Mouse (Mus musculus) neural tube, embryonic 11.5 days (tissue): ENCODE data around the gene Taf3. TPM values are rescaled to one million over a fixed set of nuclear protein-coding genes. Genes with fewer than 3 reads are reported as not detected.

ENCODE experiments used
- ATAC-seq: fragments of 200-750 bp; cut with Nextera tagmentation; 2 replicates; pipeline ENCODE4 v1.8.0; 2017; ENCODE audit warnings: moderate number of reproducible peaks, mild to moderate bottlenecking, moderate TSS enrichment, moderate library complexity; ENCODE audit not compliant: insufficient read depth, low FRiP score, low TSS enrichment
- DNase-seq: peaks from one replicate; pipeline ENCODE4 v3.0.0-alpha.2; 2015; ENCODE audit warnings: low spot score
- H3K27ac ChIP-seq: fragments of 300-500 bp; sonication (generic); 2 replicates; pipeline ENCODE4 v1.5.1; 2014; ENCODE audit warnings: low read depth, mild to moderate bottlenecking, low read length
- H3K27me3 ChIP-seq: fragments of 300-500 bp; sonication (generic); 2 replicates; pipeline ENCODE4 v1.6.1; 2014; ENCODE audit warnings: mild to moderate bottlenecking, low read length, mixed read lengths; ENCODE audit not compliant: control insufficient read depth, insufficient read depth
- H3K36me3 ChIP-seq: fragments of 300-500 bp; sonication (generic); 2 replicates; pipeline ENCODE4 v1.6.1; 2014; ENCODE audit warnings: mild to moderate bottlenecking, low read length, moderate library complexity, mixed read lengths; ENCODE audit not compliant: control insufficient read depth, insufficient read depth
- H3K4me1 ChIP-seq: fragments of 300-500 bp; sonication (generic); 2 replicates; pipeline ENCODE4 v1.6.1; 2014; ENCODE audit warnings: low read length, mixed read lengths; ENCODE audit not compliant: control insufficient read depth, insufficient read depth
- H3K4me2 ChIP-seq: fragments of 300-500 bp; sonication (generic); 2 replicates; pipeline ENCODE4 v1.6.1; 2014; ENCODE audit warnings: low read depth, mild to moderate bottlenecking, moderate library complexity
- H3K4me3 ChIP-seq: fragments of 300-500 bp; sonication (generic); 2 replicates; pipeline ENCODE4 v1.5.1; 2014; ENCODE audit warnings: low read depth, low read length
- H3K9ac ChIP-seq: fragments of 300-500 bp; sonication (generic); 2 replicates; pipeline ENCODE4 v1.6.1; 2014; ENCODE audit warnings: mild to moderate bottlenecking, low read length
- H3K9me3 ChIP-seq: fragments of 300-500 bp; sonication (generic); 2 replicates; pipeline ENCODE4 v1.6.1; 2016; ENCODE audit warnings: low read length; ENCODE audit not compliant: control insufficient read depth
- WGBS: fragments of 180-500 bp; shearing (Covaris S2); extraction: QIAGEN DNeasy Blood & Tissue Kit; methylation state at CpG from one replicate; pipeline ENCODE4 v1.1.7; 2014; 5-methylcytosine and 5-hydroxymethylcytosine counted together
- polyA plus RNA-seq: library from polyadenylated mRNA; unstranded; fragments of >200 nt; fragmentation: Nextera tagmentation; extraction: Ambion mirVana; gene quantifications from 2 replicates; pipeline ENCODE4 v1.2.1, GENCODE M21; 2014

Gene Taf3
- polyA plus RNA-seq, 1 experiment from 2014 or later: 16.8 TPM

- DNase-seq (no peak), ATAC-seq (no peak)
- Histone ChIP-seq H3K27me3 (peaks cover 88% of the 10 kb centered on the region), H3K9me3 (no peaks in the 10 kb centered on the region), H3K4me2 (no peak overlapping the region), H3K9ac (no peak overlapping the region), H3K36me3 (no peaks in the 10 kb centered on the region), H3K4me1 (peaks cover 9% of the 10 kb centered on the region), H3K4me3 (no peak overlapping the region), H3K27ac (no peak overlapping the region)
- WGBS: 4% methylated on average over 12 of the region's 12 CpGs
These were observed 172.6 kb downstream of the Taf3 start for GRCm38 (mm10) chr2:9875676-9876357.

- H3K27ac ChIP-seq: no peak overlapping the region
- H3K4me3 ChIP-seq: 0 out of 2 replicates have a peak overlapping the region, but pooled peaks have one; percentile 1
- no peak for DNase-seq
These were observed 173.2 kb downstream of the Taf3 start for GRCm38 (mm10) chr2:9875220-9875619.

GRCm38 (mm10) chr2:9874467-9875219, 173.8 kb downstream of the Taf3 start:
- ATAC-seq (no peak), DNase-seq (peak; percentile 35)
- Histone ChIP-seq H3K4me2 (no peak overlapping the region; the same call in 1 of the 2 replicates), H3K27ac (no peak overlapping the region), H3K9me3 (no peaks in the 10 kb centered on the region), H3K4me3 (0 out of 2 replicates have a peak overlapping the region, but pooled peaks have one; percentile 1), H3K27me3 (peaks cover 77% of the 10 kb centered on the region), H3K36me3 (no peaks in the 10 kb centered on the region), H3K9ac (no peak overlapping the region), H3K4me1 (peaks cover 8% of the 10 kb centered on the region; the same call in 1 of the 2 replicates)
- 2% methylated on average over 39 of the region's 39 CpGs for WGBS

More at GRCm38 (mm10) chr2:9875220-9875619, 173.2 kb downstream of the Taf3 start:
- no peaks in the 10 kb centered on the region for H3K9me3 ChIP-seq
- H3K36me3 ChIP-seq: no peaks in the 10 kb centered on the region
- peaks cover 8% of the 10 kb centered on the region; the same call in 1 of the 2 replicates for H3K4me1 ChIP-seq
- no peak overlapping the region; the same call in 1 of the 2 replicates for H3K4me2 ChIP-seq
- H3K9ac ChIP-seq: no peak overlapping the region
- ATAC-seq: no peak
- H3K27me3 ChIP-seq: peaks cover 83% of the 10 kb centered on the region
- under 1% methylated on average over 4 of the region's 4 CpGs for WGBS

- no peaks in the 10 kb centered on the region for H3K9me3 ChIP-seq
- ATAC-seq (no peak), DNase-seq (no peak)
- H3K4me1 ChIP-seq: peaks cover 8% of the 10 kb centered on the region; the same call in 1 of the 2 replicates
- 11% methylated on average over 2 of the region's 2 CpGs for WGBS
- no peak overlapping the region for H3K9ac ChIP-seq
- H3K27me3 ChIP-seq: peaks cover 72% of the 10 kb centered on the region
- no peaks in the 10 kb centered on the region for H3K36me3 ChIP-seq
- no peak overlapping the region for H3K4me3 ChIP-seq
- H3K27ac ChIP-seq: no peak overlapping the region
- no peak overlapping the region for H3K4me2 ChIP-seq
These were observed 174.6 kb downstream of the Taf3 start for GRCm38 (mm10) chr2:9873757-9874156.

GRCm38 (mm10) chr2:9872682-9873081, 175.7 kb downstream of the Taf3 start:
- peaks cover 62% of the 10 kb centered on the region for H3K27me3 ChIP-seq
- no peaks in the 10 kb centered on the region for H3K9me3 ChIP-seq
- H3K4me1 ChIP-seq: peaks cover 4% of the 10 kb centered on the region; the same call in 1 of the 2 replicates
- 4% methylated on average over 12 of the region's 12 CpGs for WGBS
- ATAC-seq (no peak), DNase-seq (no peak)
- no peak overlapping the region for H3K4me3 ChIP-seq
- no peaks in the 10 kb centered on the region for H3K36me3 ChIP-seq
- no peak overlapping the region for H3K27ac ChIP-seq
- peak overlapping the region; percentile 2; the same call in 1 of the 2 replicates for H3K4me2 ChIP-seq
- H3K9ac ChIP-seq: no peak overlapping the region

GRCm38 (mm10) chr2:9871798-9872197, 176.6 kb downstream of the Taf3 start:
- ATAC-seq (no peak), DNase-seq (no peak)
- Histone ChIP-seq H3K27ac (no peak overlapping the region), H3K27me3 (peaks cover 53% of the 10 kb centered on the region), H3K4me3 (no peak overlapping the region), H3K9ac (no peak overlapping the region), H3K4me2 (no peak overlapping the region), H3K9me3 (no peaks in the 10 kb centered on the region), H3K4me1 (0 out of 2 replicates have a peak, but pooled peaks cover 2% of the 10 kb centered on the region), H3K36me3 (no peaks in the 10 kb centered on the region)
- 7% methylated on average over 6 of the region's 6 CpGs for WGBS

- H3K4me3 ChIP-seq: no peak overlapping the region
- DNase-seq: no peak
- H3K4me1 ChIP-seq: 0 out of 2 replicates have a peak, but pooled peaks cover 2% of the 10 kb centered on the region
- no peak overlapping the region for H3K27ac ChIP-seq
- no peak overlapping the region for H3K9ac ChIP-seq
- H3K4me2 ChIP-seq: no peak overlapping the region
- H3K9me3 ChIP-seq: no peaks in the 10 kb centered on the region
- H3K27me3 ChIP-seq: peaks cover 47% of the 10 kb centered on the region
- no peak for ATAC-seq
- no peaks in the 10 kb centered on the region for H3K36me3 ChIP-seq
- WGBS: 18% methylated on average over 4 of the region's 4 CpGs
These were observed 177.2 kb downstream of the Taf3 start for GRCm38 (mm10) chr2:9871141-9871716.

GRCm38 (mm10) chr2:9867092-9867825, 181.1 kb downstream of the Taf3 start:
- Histone ChIP-seq H3K27ac (no peak overlapping the region), H3K4me1 (no peaks in the 10 kb centered on the region), H3K27me3 (peaks cover 12% of the 10 kb centered on the region), H3K4me2 (no peak overlapping the region), H3K4me3 (no peak overlapping the region), H3K9ac (no peak overlapping the region), H3K9me3 (no peaks in the 10 kb centered on the region), H3K36me3 (no peaks in the 10 kb centered on the region)
- WGBS: 54% methylated on average over 12 of the region's 12 CpGs
- DNase-seq: no peak
- ATAC-seq: no peak
